Mouse (Mus musculus) right cerebral cortex, postnatal 25 days (tissue): ENCODE results near the gene Spatc1l.

Experiments used
- DNase-seq: peaks from one replicate; pipeline ENCODE4 v3.0.0; 2022

The Spatc1l gene

GRCm38 (mm10) chr10:76602690-76603089 lies 40.6 kb downstream of the Spatc1l start:
- DNase-seq = no peak

GRCm38 (mm10) chr10:76612473-76612872 lies 50.4 kb downstream of the Spatc1l start:
- DNase-seq = no peak
